7 mouse cellular contexts compared by ENCODE assay signal in genomic region chr2:165818985-165819948, GRCm38 (mm10).
DNase-seq lines count a peak whose midpoint lies in the region; ATAC-seq lines count a peak whose summit lies in the region.

No protein-coding gene starts in this region.

- H3K4me1 ChIP-seq in hindbrain, embryonic 14.5 days (replicated peaks; ENCODE audit: control insufficient read depth, insufficient read depth, low read length) = peaks cover 4% of the 10 kb centered on the region; the same call in 1 of the 2 replicates

- no peak overlapping the region for H3K4me2 ChIP-seq in hindbrain, embryonic 14.5 days (replicated peaks)

- H3K4me3 ChIP-seq in hindbrain, embryonic 14.5 days (replicated peaks; ENCODE audit: low read length) = no peak overlapping the region

- no peak overlapping the region for H3K27ac ChIP-seq in hindbrain, embryonic 14.5 days

- peak; percentile 54 for ATAC-seq in hindbrain, embryonic 14.5 days (ENCODE audit: low FRiP score)

- no peaks in the 10 kb centered on the region for H3K27me3 ChIP-seq in hindbrain, embryonic 14.5 days (ENCODE audit: control insufficient read depth, insufficient read depth, low read length)

- peak; percentile 89 for DNase-seq in ZHBTc4 (ENCODE audit: low read depth, low spot score)
- DNase-seq in cerebellum, adult 9-11 months = peak; percentile 75
- DNase-seq in frontal cortex, postnatal 10 days (ENCODE audit: low spot score in 2 of 2) = peak; percentile 61 to 64
- peak; percentile 90 for DNase-seq in hindbrain, embryonic 14.5 days (ENCODE audit: low spot score)
- peak; percentile 76 to 84 for DNase-seq in layer of hippocampus, postnatal 14 days (ENCODE audit: low spot score in 2 of 2)
- DNase-seq in lung, postnatal 14 days = peak; percentile 69
- peak; percentile 81 to 84 for DNase-seq in right cerebral cortex, adult 2 months (ENCODE audit: low spot score in 2 of 2)

- H3K9me3 ChIP-seq in hindbrain, embryonic 14.5 days (ENCODE audit: control insufficient read depth, low read length) = no peaks in the 10 kb centered on the region

- H3K9ac ChIP-seq in hindbrain, embryonic 14.5 days = no peak overlapping the region

- WGBS in hindbrain, embryonic 14.5 days = 84% methylated on average over 10 of the region's 10 CpGs

- peaks cover 96% of the 10 kb centered on the region for H3K36me3 ChIP-seq in hindbrain, embryonic 14.5 days (replicated peaks; ENCODE audit: control insufficient read depth, insufficient read depth)
